Mouse (Mus musculus): Measurements from ENCODE around the gene Endov.
A peak's percentile ranks its signal among the peaks of the same experiment; 100 is the strongest.

Gene Endov

DNA sequence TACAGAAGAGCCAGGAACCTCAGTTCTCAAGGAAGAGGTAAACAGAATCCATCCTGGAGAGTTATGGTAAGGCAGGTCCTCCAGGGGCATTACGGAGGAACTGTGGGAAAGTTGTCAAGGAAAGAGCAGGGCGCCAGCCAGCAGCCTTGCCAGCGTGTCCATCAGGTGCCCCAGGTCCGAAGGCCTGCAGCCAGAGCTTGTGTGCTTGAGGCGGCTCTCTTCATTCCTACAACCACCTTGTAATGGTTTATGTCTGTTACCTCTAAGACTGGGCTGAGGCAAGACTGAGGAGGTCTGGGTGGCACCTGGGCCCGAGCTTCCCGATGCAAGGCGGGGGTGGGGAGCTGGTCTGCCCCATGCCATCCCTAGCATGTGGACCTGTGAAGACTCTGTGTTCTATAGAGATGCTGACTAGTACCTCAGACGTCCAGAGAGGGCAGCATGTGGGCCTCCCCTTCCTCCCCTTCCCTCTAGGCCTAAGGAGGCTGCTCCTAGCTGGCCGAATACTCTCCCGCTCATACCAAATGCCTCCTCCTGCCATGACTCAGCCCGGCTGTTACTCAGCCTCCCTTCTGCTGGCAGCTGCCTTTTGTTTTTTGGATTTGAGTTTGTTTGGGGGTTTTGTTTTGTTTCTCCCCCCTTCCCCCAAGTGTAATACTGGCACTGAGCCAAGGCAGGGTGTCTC lies 25.7 kb downstream of the Endov start:
- DNase-seq (ENCODE audit: low read depth, low spot score), result no peak

DNA sequence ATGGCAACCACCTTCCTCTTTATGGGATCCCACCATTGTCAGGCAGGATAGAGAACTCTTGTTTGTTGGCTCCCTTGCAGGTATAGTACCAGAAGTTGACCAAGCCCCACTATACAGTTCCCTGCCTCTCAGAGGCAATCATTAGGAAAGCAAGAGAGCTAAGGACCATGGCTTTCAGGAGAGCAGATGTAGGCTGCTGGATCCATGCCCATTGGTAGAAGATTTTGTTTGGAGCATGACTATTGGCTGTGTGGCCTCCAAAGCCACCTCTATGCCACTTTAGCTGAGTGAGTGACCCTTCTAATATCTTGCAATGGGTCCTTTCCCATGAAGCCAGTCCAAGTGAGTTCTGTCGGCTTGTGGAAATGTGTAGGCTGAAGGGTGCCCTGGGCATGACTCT lies 28.2 kb downstream of the Endov start:
- no peak for DNase-seq (ENCODE audit: low read depth, low spot score)

DNA sequence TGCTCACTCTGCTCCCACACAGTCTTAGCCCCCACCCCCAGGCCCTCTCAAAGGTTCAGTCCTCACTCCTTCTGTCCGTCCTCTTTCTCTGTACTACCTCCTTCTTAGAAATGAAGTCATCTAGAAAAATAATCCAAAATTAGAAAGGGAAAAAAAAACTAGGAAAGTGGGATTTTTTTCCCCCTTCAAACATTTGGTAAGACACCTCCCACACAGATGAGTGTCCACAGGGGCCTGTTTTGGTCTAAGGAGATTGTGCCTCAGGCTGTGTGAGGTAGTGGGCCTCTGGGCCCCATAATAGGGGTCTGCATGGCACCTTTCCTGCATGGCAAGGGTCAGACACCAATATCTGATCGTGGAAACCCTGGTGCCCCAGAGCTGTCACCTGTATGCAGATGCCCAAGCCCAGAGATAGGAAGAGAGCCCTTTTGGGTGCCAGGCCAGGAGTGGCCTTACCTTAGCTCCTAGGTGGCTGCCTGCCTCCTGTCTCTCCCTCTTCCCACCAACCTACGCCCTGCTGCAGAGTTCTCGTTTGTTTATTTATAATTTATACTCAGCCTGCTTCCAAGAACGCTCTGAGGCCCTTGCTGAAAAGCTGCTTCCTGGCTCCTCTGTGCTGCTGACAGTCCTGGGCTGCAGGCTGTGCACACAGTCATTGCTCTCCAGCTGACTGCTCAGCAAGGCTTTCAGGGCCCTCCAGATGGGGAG lies 29.0 kb downstream of the Endov start:
- no peak for DNase-seq (ENCODE audit: low read depth, low spot score)

DNA sequence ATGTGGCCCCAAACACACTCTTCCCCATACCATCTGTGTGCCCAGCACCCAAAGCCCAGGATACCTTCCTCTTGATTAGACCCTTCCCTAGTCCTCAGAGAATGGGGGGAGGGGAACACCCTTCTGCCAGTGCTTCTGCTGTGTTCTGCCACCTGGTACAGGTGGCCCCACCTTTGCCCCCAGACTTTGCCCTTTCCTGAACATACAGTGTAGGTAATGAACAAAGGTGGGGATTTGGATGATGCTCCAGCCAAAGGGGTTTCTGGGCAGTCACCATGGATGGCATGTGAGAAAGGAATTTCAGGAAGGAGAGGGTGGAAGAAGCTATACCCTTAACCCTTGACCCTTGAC lies 29.5 kb downstream of the Endov start:
- no peak for DNase-seq (ENCODE audit: low read depth, low spot score)

DNA sequence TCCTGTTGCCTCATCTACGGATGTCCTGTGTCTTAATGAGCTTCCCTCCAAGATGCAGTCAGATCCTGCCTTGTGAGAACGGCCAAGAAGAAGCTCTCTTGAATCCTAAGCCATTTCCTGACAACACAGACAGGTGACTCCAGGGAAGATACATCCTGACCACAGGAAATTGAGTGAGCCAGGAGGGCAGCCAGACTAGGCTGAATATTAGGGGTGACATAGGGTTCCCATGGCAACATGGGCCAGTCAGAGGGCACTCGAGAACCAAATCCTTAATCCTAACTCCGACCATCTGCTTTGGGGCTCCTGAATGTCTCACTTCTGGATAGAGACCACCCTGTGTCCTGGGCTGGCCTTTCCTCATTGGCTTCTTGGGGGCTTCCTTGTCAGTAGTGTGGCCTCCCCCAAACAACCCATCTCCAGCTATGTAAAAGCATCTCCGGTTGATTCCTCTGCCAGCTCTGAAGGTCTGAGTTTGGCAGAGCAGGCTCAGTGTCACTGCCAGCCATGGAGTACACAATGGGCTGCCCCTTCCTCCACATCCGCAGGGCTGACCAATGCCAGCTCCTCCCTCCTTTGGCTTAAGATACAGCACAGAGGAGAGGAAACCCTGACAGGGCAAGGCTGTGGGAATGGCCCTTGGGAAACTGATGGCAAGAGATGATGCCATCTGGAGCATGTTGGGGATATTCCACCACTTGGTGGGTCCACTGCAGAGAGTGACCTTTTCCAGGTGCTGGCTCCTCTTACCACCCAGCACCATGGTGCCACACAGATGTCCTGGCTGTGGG lies 31.0 kb downstream of the Endov start:
- no peak for DNase-seq (ENCODE audit: low read depth, low spot score)

DNA sequence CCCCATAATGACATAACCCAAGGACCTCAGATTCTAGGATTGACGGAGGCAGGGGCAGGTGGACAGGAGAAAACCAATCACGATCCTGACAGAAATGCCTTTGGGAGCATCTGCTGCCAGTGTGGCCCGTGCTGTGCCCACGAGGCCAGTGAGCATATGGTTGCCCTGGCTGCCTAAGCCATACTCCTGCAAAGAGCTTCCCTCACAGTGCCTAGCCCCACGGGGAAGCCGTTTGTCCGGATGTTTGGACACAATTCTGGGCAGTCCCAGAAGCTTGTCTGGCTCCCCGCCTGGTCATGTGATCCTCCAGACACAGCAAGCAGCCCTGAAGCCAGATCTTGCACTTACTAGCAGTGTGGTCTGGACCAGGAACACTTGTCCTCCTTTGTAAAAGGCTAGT lies 31.6 kb downstream of the Endov start:
- DNase-seq (ENCODE audit: low read depth, low spot score), result no peak

DNA sequence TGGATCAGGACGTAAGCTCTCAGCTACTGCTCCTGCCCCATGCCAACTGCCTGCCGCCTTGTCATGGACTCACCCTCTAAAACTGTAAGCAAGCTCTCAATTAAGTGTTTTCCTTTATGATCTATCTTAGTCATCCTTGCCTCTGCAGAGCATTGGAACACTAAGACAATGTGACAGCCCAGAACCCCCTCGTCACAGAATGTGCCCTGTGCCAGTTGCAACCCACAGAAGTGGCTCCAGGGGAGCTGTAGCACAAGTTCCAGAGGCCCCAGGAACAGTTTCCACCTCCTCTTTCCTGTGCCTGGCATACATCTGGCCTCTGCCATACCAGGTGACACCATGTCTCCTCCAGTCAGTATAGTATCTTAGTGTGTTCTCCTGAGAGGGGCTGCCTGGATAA lies 32.2 kb downstream of the Endov start:
- DNase-seq (ENCODE audit: low read depth, low spot score), result no peak

DNA sequence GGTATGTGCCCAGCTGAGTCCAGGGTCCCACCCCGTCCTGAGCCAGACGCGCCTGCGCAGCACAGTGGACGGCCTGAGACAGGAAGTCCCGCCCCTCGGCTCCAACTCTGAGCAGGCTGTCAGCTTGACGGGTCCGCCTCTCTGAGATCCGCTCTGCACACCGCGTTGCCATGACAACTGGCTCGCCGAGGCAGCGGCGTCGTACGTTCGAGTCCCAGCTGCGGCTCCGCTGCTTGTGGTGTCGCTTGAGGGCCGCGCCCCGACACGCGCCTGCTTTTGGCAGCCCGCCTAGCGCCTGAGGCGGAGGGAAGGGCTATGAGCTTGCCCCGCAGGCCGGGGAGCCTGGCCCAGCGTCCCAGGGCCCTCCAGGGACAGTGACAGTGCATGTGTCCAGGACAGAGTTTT lies 33.4 kb downstream of the Endov start:
- DNase-seq (ENCODE audit: low read depth, low spot score), result peak; percentile 82

DNA sequence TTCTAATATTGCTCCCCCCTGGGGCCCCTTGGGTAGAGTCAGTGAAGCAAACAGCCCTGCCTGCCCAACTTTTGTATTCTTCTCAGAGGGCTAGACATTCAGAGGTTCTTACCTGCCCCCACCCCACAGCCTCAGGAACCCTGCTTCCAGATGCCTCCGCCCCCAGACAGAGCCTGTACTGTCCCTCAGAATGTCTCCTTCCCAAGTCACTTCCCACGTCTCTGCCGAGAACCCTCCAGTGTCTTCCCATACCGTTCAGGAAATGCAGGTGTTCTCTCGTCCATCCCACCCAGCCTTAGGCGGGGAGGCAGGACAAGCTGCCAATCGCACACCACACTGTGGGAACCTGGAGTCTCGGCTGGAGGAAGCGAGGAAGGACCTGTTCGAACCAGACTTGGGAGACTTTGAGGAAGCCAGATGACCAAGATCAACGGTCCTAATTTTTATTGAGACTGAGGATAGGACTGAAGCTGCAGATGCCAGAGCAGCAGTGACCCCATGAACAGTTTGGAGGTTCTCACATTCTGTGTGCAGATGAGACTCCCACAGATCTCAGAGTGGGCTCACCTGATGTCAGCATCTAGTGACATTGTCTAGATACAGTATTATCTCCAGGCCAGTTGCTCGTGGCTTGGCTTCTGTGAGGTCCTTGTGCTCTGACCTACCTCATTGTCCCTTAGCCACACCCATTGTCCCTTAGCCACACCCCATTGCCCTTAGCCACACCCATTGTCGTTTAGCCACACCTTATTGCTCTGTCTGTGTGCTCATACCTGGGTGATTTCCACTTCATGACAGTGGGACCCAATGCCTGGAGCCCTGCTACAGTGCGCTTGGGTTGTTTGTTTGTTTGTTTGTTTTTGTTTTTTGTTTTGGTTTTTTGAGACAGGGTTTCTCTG lies 35.2 kb downstream of the Endov start:
- DNase-seq (ENCODE audit: low read depth, low spot score), result no peak

DNA sequence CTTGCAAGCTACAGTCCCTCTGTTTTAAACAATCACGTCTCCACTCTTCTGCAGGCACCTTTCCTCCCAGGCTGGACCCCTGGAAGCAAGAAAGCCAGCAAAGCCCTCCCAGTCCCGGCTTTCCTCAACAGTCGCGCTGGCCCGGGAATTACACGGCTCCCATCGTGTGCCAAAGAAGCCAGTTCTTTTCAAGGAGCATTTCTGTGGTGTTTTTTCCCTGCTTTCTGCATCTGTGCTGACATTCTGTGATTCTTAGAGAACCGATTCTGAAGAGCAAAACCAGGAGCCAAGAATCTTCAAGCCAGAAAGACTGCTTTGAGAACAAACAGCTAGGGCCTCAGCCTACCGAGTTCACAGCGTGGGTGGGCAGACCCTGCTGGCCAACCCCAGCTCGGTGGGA lies 37.8 kb downstream of the Endov start:
- no peak for DNase-seq (ENCODE audit: low read depth, low spot score)

DNA sequence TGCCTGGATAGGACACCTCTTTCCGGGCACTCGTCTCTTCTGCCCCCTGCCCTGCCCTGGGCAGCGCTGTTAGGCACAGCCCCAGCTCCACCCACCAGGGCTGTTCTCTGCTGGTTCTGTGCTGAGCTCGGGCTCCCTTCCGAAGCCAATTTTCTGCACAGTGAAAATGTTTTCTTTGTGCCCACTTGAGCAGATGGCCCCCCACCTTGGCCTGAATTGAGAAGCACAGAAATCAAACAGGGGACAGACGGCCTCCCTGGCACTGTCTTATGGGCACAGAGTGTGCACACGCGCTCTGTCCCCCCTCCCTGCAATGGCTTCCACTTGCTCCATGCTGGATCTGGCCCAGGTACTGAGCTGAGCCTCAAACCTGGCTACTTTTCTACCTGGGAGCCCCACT lies 41.3 kb downstream of the Endov start:
- DNase-seq (ENCODE audit: low read depth, low spot score), result no peak

DNA sequence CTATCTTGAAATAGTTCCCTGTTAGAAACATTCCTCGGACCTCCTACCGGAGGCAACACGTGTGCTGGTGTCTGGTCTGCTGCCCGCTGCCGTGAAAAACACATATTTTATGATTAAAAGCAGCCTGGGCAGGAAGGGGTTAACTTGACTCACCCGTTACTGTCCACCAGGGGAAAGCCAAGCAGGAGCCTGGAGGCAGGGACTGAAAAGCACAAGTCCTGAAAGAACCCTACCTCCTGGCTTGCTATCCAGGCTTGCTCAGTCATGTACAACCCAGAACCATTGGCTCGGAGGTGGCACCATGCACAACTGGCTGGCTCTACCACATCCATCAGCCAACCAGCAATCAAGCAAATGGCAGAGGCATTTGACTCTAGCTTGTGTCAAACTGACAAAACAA lies 42.6 kb downstream of the Endov start:
- no peak for DNase-seq (ENCODE audit: low read depth, low spot score)

DNA sequence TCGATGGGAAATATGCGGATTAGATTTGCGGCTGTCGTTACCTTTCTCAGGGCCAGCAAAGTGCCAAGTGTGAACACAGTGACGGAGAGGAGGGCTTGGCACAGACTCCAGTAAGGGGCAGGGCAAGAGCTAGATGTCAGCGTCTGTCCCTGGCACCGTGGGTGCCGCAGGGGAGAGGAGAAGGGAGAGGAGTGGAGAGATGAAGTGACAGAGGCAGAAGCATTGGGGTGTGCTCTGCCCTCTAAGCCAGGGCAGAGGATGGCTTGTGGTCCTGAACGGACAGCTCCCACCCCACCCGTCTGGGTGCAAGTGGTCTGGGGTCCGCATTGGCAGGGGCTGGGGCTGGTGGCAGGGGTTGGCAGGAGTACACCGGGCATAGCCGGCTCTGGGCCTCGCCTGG lies 48.8 kb downstream of the Endov start:
- DNase-seq (ENCODE audit: low read depth, low spot score), result no peak

DNA sequence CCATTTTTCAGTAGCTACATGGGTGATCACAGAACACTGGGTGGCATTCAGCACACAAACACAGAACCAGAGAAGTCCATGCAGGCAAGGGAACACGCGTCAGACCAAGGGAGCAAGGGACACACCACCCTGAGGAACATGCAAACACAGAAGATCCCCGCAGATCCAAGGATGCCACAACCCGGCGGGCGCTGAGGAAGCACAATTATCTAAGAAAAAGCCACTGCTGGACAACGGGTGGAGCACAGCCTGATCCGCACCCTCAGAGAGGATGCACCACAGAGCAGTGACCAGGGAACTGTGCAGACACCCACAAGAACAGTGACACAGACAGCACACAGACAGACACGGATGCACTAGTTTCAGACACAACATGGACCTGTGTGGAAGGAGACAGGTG lies 49.4 kb downstream of the Endov start:
- no peak for DNase-seq (ENCODE audit: low read depth, low spot score)

DNA sequence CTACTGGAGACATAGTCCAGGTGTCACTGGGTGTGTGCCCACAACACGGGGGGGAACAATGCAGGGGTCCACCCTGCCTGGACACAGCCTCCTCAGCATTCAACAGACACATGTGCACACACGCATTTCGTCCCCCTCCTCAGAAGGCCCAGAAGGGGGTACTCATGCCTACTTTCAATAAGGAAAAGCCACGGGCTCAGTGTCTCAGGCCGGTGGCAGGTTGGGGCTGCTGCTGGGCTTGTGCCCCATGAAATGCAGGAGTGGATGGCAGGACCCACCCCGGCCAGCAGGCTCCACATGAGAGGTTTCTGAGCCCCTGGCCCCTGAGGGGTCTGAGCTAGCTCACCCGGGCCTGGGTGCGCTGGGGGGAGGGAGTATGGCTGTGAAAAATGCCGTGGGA lies 49.9 kb downstream of the Endov start:
- DNase-seq (ENCODE audit: low read depth, low spot score), result no peak

DNA sequence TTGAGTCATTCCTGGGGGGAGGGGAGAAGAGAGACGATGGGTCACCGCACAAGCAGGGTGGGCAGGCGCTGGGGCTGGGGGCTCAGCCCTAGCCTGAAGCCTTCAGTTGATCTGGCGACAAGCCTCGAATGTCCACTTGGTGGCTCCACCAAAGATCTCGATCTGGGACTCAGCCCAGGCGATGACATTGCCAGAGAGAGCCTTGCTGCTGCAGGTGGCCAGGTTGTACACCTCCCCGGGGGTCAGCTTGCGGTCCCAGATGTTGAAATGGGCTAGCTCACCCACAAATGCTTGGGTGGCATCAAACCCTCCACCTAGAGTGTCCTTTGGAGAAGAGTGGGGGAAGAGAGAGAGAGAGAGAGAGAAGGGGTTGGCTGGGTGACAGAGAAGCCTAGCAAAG lies 51.2 kb downstream of the Endov start:
- DNase-seq (ENCODE audit: low read depth, low spot score), result no peak

DNA sequence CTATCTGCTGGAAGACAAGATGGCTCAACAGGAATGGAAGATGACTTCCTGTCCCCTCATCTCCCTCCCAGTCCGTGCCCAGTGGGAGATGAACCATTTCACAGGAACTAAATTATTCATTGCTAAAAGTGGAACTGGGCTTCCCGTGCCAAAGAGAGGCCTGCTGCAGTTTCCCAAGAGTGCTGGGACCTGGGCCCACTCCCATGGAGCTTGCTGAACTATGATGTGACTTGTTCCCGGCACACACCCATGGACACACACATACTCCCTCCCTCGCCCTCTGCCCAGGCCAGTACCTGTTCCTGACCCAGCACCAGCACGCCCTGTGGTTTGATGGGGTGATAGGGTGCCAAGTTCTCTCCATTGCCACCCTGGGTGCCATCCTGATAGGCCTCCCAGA lies 51.7 kb downstream of the Endov start:
- DNase-seq (ENCODE audit: low read depth, low spot score), result no peak

DNA sequence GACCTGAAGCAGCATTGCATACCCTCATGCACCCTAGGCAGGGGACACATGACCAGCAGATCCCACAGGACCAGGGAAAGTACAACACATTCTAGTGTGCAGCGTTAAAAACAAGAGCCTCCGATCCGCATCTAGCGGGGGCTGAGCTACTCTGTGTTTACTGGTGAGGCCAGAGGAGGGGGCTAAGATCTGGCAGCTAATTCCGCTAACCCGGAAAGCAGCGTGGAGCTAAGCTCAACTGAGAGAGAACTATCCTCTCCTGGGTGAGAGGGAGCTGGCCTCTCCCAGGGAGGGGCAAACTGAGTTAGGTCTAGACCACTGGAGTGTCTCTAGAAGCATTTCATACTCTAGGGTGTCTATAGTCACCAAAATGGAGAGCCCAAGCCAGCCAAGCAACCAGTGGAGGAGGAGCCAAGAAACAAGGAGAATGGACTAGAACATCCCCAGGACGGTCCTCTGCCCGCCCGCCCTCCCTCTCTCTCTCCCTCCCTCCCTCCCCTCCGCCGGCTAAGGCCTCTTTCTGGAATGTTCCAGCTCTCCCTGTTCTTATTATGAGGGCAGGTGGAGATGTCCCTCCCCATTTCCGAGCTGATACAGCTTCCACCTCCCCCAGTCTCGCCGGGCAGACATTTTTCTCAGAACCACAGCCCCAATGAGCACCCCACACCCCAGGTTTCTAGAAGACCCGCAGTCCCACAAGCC lies 52.8 kb downstream of the Endov start:
- DNase-seq (ENCODE audit: low read depth, low spot score), result no peak

DNA sequence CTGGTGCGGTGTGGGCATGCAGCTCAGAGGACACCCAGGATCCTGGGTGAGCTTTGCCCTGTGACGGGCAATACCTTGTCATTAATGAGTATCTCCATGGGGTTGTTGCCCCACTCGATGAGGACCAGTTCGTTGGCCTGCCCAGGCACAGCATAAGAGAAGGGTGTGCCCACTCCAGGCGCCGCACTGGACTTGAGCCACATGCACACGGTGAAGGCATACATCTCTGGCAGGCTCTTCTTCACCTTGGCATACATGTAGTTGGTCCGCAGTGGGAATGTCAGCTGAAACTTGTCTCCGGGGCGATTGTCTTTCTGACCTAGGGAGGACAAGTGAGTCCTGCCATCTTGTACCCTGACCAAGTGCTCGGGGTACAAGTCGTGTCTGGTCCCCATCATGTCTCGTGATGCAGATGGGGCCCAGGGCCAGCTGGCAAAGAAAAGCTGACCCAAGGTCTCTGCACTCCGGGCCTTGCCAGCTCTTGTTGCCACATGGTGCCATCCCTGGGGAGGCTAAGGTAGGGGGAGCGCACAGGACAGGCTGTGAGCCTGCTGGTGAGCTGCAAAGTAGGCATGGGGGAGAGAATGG lies 53.5 kb downstream of the Endov start:
- no peak for DNase-seq (ENCODE audit: low read depth, low spot score)

DNA sequence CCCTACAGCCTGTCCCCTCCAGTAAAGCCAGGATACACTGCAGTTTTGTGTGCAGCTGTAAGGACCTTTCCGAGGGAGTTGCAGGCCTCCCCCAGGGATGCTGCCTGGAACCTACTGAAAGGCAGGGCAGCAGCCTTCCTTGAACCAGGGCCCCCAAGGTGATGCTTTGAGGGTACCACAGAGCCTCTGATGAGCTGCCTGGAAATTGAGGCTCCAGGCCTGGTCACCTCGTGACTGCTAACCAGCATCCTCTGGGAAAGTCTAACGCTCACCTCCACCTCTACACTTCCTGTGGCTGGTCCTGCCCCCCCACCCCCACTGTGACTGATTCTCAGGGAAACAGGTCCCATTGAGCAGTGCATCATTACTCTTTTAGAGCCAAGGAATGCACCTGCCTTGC lies 54.1 kb downstream of the Endov start:
- DNase-seq (ENCODE audit: low read depth, low spot score), result no peak
